Mouse (Mus musculus) layer of hippocampus, postnatal 10 days (tissue): ENCODE data around the gene Manba. TPM values are rescaled to one million over a fixed set of nuclear protein-coding genes. Genes with fewer than 3 reads are reported as not detected.
A peak's percentile ranks its signal among the peaks of the same experiment; 100 is the strongest.
"Not testable (repeated sequence)": the region's sequence is repeated elsewhere in the genome, so short reads cannot be mapped to it uniquely, and the experiment has no call there.

Experiments
- DNase-seq, 2 experiments: peaks; one replicate each; pipeline ENCODE4 v3.0.0; 2021; ENCODE audit warnings: low spot score in 2 of 2
- total RNA-seq, 2 experiments: library from RNA; stranded (reverse); gene quantifications; 2 replicates each; pipeline ENCODE4 v1.2.3; 2021

Manba gene
- total RNA-seq, 2 experiments from 2014 or later, result 6.9 to 8.0 TPM

DNA sequence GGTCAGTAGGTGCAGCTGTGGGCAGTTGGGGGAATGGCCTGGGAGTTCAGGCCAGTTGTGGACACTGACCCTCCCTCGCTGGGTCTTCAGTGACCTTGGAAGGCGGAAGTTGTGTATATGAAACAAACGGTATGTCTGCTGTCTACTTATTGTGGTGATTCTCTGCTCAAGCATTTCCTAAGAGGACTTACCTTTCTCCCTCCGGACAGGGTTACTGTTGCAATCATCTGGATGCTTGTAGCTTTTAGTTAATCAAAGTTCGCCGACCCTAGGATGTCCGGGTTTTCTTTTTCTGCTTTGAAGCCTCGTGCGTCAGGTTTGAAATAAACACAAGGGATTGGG, 460 bp downstream of the Manba start:
- no peak for DNase-seq

- no peak for DNase-seq
Observed at GRCm38 (mm10) chr3:135486351-135486750, 940 bp downstream of the Manba start.

DNA sequence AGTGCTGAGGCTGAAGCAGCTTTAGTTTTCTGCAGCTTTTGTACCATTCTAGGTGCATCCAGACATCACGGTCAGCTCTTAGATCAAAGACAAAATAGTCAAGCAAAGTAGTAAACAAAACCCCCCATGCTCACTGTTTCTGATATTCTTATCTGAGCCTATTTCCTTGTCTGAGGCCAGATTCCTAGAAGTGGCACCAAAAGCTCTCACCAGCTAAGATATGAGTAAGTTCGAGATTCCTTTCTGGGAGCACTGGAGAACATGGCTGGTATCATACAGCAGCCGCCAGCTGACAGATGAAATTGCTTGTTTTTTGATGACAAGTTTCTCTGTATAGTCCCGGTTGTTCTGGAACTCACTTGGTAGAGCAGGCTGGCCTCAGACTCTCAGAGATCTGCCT, 2.4 kb downstream of the Manba start:
- no peak for DNase-seq

DNA sequence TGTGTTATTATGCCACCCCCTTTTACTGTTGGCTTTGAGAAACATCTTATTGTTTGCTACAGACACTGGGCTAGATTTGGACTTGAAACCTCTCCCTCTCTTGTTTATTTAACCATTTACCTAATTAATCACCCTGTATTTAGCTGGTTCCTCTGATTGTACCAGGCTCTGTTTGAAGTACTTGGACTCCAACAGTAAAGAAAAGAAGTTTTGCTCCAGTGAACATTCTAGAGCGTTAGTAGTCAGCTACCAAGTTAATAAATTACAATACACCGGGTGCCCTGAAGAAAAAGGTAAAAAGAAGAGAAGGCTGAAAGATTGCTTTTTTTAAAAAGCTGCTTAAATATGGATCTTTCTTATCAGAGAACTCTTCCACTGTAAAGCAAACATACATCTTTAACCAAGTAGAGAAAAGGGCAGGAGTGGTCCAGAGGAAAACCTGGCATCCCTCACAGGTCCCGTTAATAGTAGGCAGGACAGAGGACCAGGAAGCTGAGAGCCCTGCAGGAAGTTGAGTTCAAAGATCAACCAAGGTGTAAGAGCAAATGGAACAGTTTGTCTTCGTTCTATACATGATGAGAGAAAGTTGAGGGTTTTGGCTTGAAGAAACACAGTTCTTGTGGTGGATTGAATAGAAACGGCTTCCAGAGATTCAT, 4.6 kb downstream of the Manba start:
- no peak for DNase-seq

- no peak for DNase-seq
Observed at GRCm38 (mm10) chr3:135491102-135491501, 5.7 kb downstream of the Manba start.

DNA sequence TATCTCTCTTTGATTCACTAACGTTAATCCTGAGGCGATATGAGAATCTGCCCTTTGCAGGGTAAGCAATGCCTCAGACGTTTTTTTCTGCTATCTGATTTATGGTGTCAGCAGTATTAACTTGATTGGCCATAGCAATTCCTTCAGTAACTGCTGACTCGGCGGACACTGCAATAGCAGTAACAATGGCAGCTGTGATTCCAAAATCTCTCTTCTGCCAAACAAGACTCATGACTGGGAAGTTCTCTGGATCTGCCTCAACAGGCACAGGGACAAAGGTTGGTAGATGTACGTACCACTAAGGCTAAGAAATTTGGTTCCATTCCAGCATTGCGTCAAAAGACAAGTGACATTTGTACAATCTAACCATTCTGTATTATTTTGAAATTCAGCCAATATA, 7.9 kb downstream of the Manba start:
- DNase-seq, result not testable (repeated sequence)

DNA sequence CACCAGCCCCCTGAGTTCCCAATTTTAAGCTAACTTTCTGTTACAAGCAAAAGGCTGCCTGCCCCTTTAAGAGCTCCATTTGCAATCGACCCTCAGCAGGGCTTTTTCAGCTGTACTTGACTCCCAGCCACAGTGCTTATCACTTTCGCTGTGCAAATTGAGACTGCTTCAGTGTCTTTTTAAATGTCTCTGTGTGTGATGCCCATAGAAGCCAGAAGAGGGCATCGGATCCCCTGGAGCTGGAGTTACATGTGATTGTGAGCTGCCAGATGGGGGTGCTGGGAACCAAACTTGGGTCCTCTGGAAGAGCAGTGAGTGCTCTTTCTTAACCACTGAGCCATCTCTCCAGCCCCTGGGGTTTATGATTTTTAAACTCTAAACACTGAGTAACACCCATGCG, 12.5 kb downstream of the Manba start:
- not testable (repeated sequence) for DNase-seq

DNA sequence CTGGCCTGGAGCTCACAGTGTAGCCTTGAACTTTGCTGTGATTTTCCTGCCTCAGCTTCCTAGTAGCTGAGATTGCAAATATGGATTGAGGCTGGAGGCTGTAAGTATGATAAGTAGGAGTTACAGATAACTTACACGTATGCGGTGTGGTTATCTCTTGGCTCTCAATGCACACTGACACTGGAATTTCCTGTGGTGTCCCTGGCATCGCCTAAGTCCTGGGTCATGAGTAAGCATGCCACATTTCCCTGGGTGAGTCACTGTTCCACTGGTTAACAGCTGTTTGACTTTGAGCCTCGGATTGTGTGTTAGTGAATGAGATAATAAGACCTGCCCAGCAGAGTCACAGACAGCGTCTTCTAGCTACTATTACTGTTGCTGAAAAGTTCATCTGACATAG, 13.5 kb downstream of the Manba start:
- DNase-seq, result no peak

GRCm38 (mm10) chr3:135503160-135503559, 17.7 kb downstream of the Manba start:
- no peak for DNase-seq

GRCm38 (mm10) chr3:135505369-135505909, 20.0 kb downstream of the Manba start:
- DNase-seq, result peak; percentile 43 to 56

- no peak for DNase-seq
Observed at GRCm38 (mm10) chr3:135505916-135506482, 20.6 kb downstream of the Manba start.

DNA sequence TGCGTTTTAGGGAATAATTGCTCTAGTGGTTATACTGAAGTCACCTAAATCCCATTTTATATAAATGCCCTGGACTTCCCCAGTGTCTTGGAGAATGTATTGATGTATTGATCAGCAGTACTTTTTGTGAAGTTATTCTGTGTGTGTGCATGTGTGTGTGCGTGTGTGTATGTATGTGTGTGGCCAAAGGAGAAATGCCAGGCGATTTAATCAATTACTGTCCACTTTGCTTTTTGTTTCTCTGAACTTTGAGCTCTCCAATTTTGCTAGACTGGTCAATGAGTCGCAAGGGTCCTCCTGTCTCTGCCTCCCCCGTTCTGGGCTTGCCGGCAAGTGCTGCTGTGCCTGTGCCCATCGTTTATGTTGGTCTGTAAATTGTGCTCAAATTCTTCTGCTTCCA, 22.1 kb downstream of the Manba start:
- no peak for DNase-seq

- no peak for DNase-seq
Observed at GRCm38 (mm10) chr3:135508191-135508590, 22.8 kb downstream of the Manba start.

GRCm38 (mm10) chr3:135510372-135510771, 25.0 kb downstream of the Manba start:
- DNase-seq, result no peak

GRCm38 (mm10) chr3:135511683-135512082, 26.3 kb downstream of the Manba start:
- DNase-seq, result no peak

DNA sequence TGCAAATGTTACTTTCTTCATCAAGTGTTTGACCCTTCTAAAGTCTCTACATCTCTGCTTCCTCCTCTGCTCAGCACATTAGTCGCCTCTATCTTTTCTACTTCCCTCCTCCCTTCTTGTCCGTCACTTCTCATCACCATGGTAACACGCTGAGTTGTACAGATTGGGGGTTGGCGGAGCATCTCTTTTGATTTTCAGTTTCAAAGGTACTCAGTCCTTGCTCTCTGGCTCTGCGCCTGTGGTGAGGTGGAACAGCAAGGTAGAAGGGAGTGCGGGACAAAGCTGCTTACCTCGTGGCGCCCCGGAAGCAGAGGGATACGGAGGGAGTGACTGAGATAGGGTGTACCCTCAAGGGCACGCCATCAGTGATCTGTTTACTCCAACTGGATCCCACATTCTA, 27.9 kb downstream of the Manba start:
- peak; percentile 23 to 26 for DNase-seq

- no peak for DNase-seq
Observed at GRCm38 (mm10) chr3:135513800-135514425, 28.5 kb downstream of the Manba start.

- no peak for DNase-seq
Observed at GRCm38 (mm10) chr3:135515246-135515645, 29.8 kb downstream of the Manba start.

- no peak for DNase-seq
Observed at GRCm38 (mm10) chr3:135516891-135517290, 31.5 kb downstream of the Manba start.

GRCm38 (mm10) chr3:135518882-135519281, 33.5 kb downstream of the Manba start:
- DNase-seq, result no peak

- no peak for DNase-seq
Observed at GRCm38 (mm10) chr3:135519584-135519983, 34.2 kb downstream of the Manba start.

- DNase-seq, result no peak
Observed at GRCm38 (mm10) chr3:135521963-135522362, 36.6 kb downstream of the Manba start.
